Mouse (Mus musculus) telencephalon, adult 2 months (tissue): ENCODE measurements at regions not wholly inside any gene's neighbourhood (a gene's known extent, or its start where the extent isn't known, plus 50 kb on each side); places are given as distances from the start of the nearest gene placed in this dataset.
"Not testable (repeated sequence)": the region's sequence is repeated elsewhere in the genome, so short reads cannot be mapped to it uniquely, and the experiment has no call there.

Experiments
- DNase-seq: peaks from one replicate; pipeline ENCODE4 v3.0.0-alpha.2; 2011; ENCODE audit warnings: low read depth, low spot score

GRCm38 (mm10) chr1:117354624-117355023, 342.3 kb upstream of the Gm28363 start:
- no peak for DNase-seq

- no peak for DNase-seq
These were observed 340.3 kb upstream of the Gm28363 start for GRCm38 (mm10) chr1:117356418-117357194.

- no peak for DNase-seq
These were observed 332.9 kb upstream of the Gm28363 start for GRCm38 (mm10) chr1:117364066-117364465.

- no peak for DNase-seq
These were observed 284.6 kb upstream of the Gm28363 start for GRCm38 (mm10) chr1:117412349-117412748.

GRCm38 (mm10) chr1:117457736-117458135, 239.2 kb upstream of the Gm28363 start:
- no peak for DNase-seq

- not testable (repeated sequence) for DNase-seq
These were observed 238.6 kb upstream of the Gm28363 start for GRCm38 (mm10) chr1:117458156-117458850.

- not testable (repeated sequence) for DNase-seq
These were observed 237.8 kb upstream of the Gm28363 start for GRCm38 (mm10) chr1:117459126-117459525.

- no peak for DNase-seq
These were observed 206.8 kb upstream of the Gm28363 start for GRCm38 (mm10) chr1:117490176-117490575.

- peak; percentile 16 for DNase-seq
These were observed 199.9 kb upstream of the Gm28363 start for GRCm38 (mm10) chr1:117497003-117497402.

- peak; percentile 6 for DNase-seq
These were observed 177.4 kb upstream of the Gm28363 start for GRCm38 (mm10) chr1:117519498-117520032.
